Mouse (Mus musculus): Measurements from ENCODE around the gene Spon1. TPM values are rescaled to one million over a fixed set of nuclear protein-coding genes. Genes with fewer than 3 reads are reported as not detected.

Gene Spon1
- polyA plus RNA-seq (2015; fragmentation: Nextera tagmentation; extraction: Ambion mirVana): 2.5 and 3.0 TPM in 2 replicates

GRCm38 (mm10) chr7:113765667-113766497, at the start of gene Spon1:
Gene Spon1 (plus strand): TSS chr7:113765998.

Data from spleen, postnatal 0 days (tissue).